Mouse (Mus musculus) liver, embryonic 11.5 days (tissue): ENCODE measurements around the gene Imp3. TPM values are rescaled to one million over a fixed set of nuclear protein-coding genes. Genes with fewer than 3 reads are reported as not detected.
"Not testable (repeated sequence)": the region's sequence is repeated elsewhere in the genome, so short reads cannot be mapped to it uniquely, and the experiment has no call there.

Source experiments
- ATAC-seq: fragments of 200-750 bp; cut with Nextera tagmentation; replicated peaks from 2 replicates; pipeline ENCODE4 v1.8.0; 2017; ENCODE audit warnings: moderate number of reproducible peaks, mild to moderate bottlenecking, moderate TSS enrichment, moderate library complexity; ENCODE audit not compliant: low FRiP score
- DNase-seq: peaks from one replicate; pipeline ENCODE4 v3.0.0-alpha.2; 2017; ENCODE audit warnings: low spot score
- H3K27ac ChIP-seq: fragments of 300-500 bp; sonication (generic); 2 replicates; pipeline ENCODE4 v1.5.1; 2014; ENCODE audit warnings: mild to moderate bottlenecking, low read depth, low read length, control low read depth
- H3K27me3 ChIP-seq: fragments of 300-500 bp; sonication (generic); replicated peaks from 2 replicates; pipeline ENCODE4 v1.6.1; 2014; ENCODE audit warnings: low read length, mixed read lengths; ENCODE audit not compliant: control insufficient read depth, insufficient read depth
- H3K36me3 ChIP-seq: fragments of 300-500 bp; sonication (generic); 2 replicates; pipeline ENCODE4 v1.6.1; 2014; ENCODE audit warnings: mild to moderate bottlenecking, low read length, moderate library complexity, mixed read lengths; ENCODE audit not compliant: control insufficient read depth, insufficient read depth
- H3K4me1 ChIP-seq: fragments of 300-500 bp; sonication (generic); replicated peaks from 2 replicates; pipeline ENCODE4 v1.6.1; 2014; ENCODE audit warnings: low read length, mixed read lengths; ENCODE audit not compliant: control insufficient read depth, insufficient read depth
- H3K4me2 ChIP-seq: fragments of 300-500 bp; sonication (generic); 2 replicates; pipeline ENCODE4 v1.6.1; 2014; ENCODE audit warnings: mild to moderate bottlenecking, control low read depth, moderate library complexity
- H3K4me3 ChIP-seq: fragments of 300-500 bp; sonication (generic); 2 replicates; pipeline ENCODE4 v1.5.1; 2014; ENCODE audit warnings: low read depth, low read length, control low read depth
- H3K9ac ChIP-seq: fragments of 300-500 bp; sonication (generic); 2 replicates; pipeline ENCODE4 v1.6.1; 2014; ENCODE audit warnings: low read depth, low read length, control low read depth
- H3K9me3 ChIP-seq: fragments of 300-500 bp; sonication (generic); 2 replicates; pipeline ENCODE4 v1.6.1; 2016; ENCODE audit warnings: low read length, inconsistent platforms, mixed read lengths; ENCODE audit not compliant: control insufficient read depth
- WGBS: fragments of 180-500 bp; shearing (Covaris S2); extraction: QIAGEN DNeasy Blood & Tissue Kit; methylation state at CpG from one replicate; pipeline ENCODE4 v1.1.7; 2014; 5-methylcytosine and 5-hydroxymethylcytosine counted together
- polyA plus RNA-seq: library from polyadenylated mRNA; unstranded; fragments of >200 nt; fragmentation: Nextera tagmentation; extraction: Ambion mirVana; gene quantifications from 2 replicates; pipeline ENCODE4 v1.2.1, GENCODE M21; 2014

The Imp3 gene
- polyA plus RNA-seq, 1 experiment from 2014 or later: 105 TPM

- H3K4me1 ChIP-seq: no peaks in the 10 kb centered on the region
- no peaks in the 10 kb centered on the region for H3K36me3 ChIP-seq
- DNase-seq (no peak), ATAC-seq (no peak)
- H3K27me3 ChIP-seq: no peaks in the 10 kb centered on the region; the same call in 1 of the 2 replicates
- no peak overlapping the region for H3K4me2 ChIP-seq
- H3K9ac ChIP-seq: no peak overlapping the region
- H3K27ac ChIP-seq: no peak overlapping the region
- no peak overlapping the region for H3K4me3 ChIP-seq
- no peaks in the 10 kb centered on the region for H3K9me3 ChIP-seq
- 88% methylated on average over 12 of the region's 12 CpGs for WGBS
Observed at GRCm38 (mm10) chr9:56896779-56897178, 40.5 kb upstream of the Imp3 start.

GRCm38 (mm10) chr9:56899409-56899808 is 37.9 kb upstream of the Imp3 start:
- Histone ChIP-seq H3K27me3 (no peaks in the 10 kb centered on the region; the same call in 1 of the 2 replicates), H3K27ac (no peak overlapping the region), H3K4me3 (no peak overlapping the region), H3K36me3 (no peaks in the 10 kb centered on the region), H3K4me2 (no peak overlapping the region), H3K4me1 (no peaks in the 10 kb centered on the region), H3K9me3 (no peaks in the 10 kb centered on the region), H3K9ac (no peak overlapping the region)
- no peak for DNase-seq
- WGBS: 82% methylated on average over 11 of the region's 11 CpGs
- no peak for ATAC-seq

- DNase-seq: no peak
- H3K4me1 ChIP-seq: no peaks in the 10 kb centered on the region
- no peak for ATAC-seq
- no peaks in the 10 kb centered on the region; the same call in 1 of the 2 replicates for H3K27me3 ChIP-seq
- no peak overlapping the region for H3K4me2 ChIP-seq
- H3K36me3 ChIP-seq: no peaks in the 10 kb centered on the region
- no peak overlapping the region for H3K9ac ChIP-seq
- no peaks in the 10 kb centered on the region for H3K9me3 ChIP-seq
- H3K4me3 ChIP-seq: no peak overlapping the region
- H3K27ac ChIP-seq: no peak overlapping the region
Observed at GRCm38 (mm10) chr9:56900060-56900459, 37.2 kb upstream of the Imp3 start.

- DNase-seq: no peak
- no peak overlapping the region for H3K27ac ChIP-seq
- 39% methylated on average over 9 of the region's 9 CpGs for WGBS
Observed at GRCm38 (mm10) chr9:56900571-56900970, 36.7 kb upstream of the Imp3 start.

GRCm38 (mm10) chr9:56901187-56901586 is 36.1 kb upstream of the Imp3 start:
- no peaks in the 10 kb centered on the region; the same call in 1 of the 2 replicates for H3K27me3 ChIP-seq
- no peak overlapping the region for H3K4me2 ChIP-seq
- H3K36me3 ChIP-seq: no peaks in the 10 kb centered on the region
- H3K9ac ChIP-seq: no peak overlapping the region
- no peak overlapping the region for H3K27ac ChIP-seq
- WGBS: 77% methylated on average over 8 of the region's 8 CpGs
- H3K9me3 ChIP-seq: no peaks in the 10 kb centered on the region
- DNase-seq (no peak), ATAC-seq (no peak)
- no peaks in the 10 kb centered on the region for H3K4me1 ChIP-seq
- H3K4me3 ChIP-seq: no peak overlapping the region

More at GRCm38 (mm10) chr9:56900571-56900970, 36.7 kb upstream of the Imp3 start:
- Histone ChIP-seq H3K4me2 (no peak overlapping the region), H3K36me3 (no peaks in the 10 kb centered on the region), H3K9ac (no peak overlapping the region), H3K27me3 (no peaks in the 10 kb centered on the region; the same call in 1 of the 2 replicates), H3K4me1 (no peaks in the 10 kb centered on the region), H3K9me3 (no peaks in the 10 kb centered on the region), H3K4me3 (no peak overlapping the region)
- no peak for ATAC-seq

GRCm38 (mm10) chr9:56903662-56904061 is 33.6 kb upstream of the Imp3 start:
- WGBS: 67% methylated on average over 3 of the region's 3 CpGs
- Histone ChIP-seq H3K36me3 (no peaks in the 10 kb centered on the region), H3K27me3 (no peaks in the 10 kb centered on the region), H3K4me3 (no peak overlapping the region), H3K9me3 (no peaks in the 10 kb centered on the region), H3K4me1 (no peaks in the 10 kb centered on the region), H3K27ac (no peak overlapping the region), H3K4me2 (no peak overlapping the region), H3K9ac (no peak overlapping the region)
- DNase-seq (no peak), ATAC-seq (no peak)

GRCm38 (mm10) chr9:56907549-56907948 is 29.7 kb upstream of the Imp3 start:
- DNase-seq (no peak), ATAC-seq (no peak)
- Histone ChIP-seq H3K9me3 (no peaks in the 10 kb centered on the region), H3K4me1 (no peaks in the 10 kb centered on the region; the same call in 1 of the 2 replicates), H3K9ac (no peak overlapping the region), H3K27me3 (no peaks in the 10 kb centered on the region), H3K27ac (no peak overlapping the region), H3K4me3 (no peak overlapping the region), H3K36me3 (no peaks in the 10 kb centered on the region), H3K4me2 (no peak overlapping the region)
- WGBS: 72% methylated on average over 9 of the region's 9 CpGs

- H3K4me3 ChIP-seq, H3K27me3 ChIP-seq, DNase-seq, ATAC-seq, H3K4me2 ChIP-seq, H3K36me3 ChIP-seq, H3K27ac ChIP-seq, H3K4me1 ChIP-seq, H3K9me3 ChIP-seq, H3K9ac ChIP-seq: not testable (repeated sequence)
- 35% methylated on average over 4 of the region's 4 CpGs for WGBS
Observed at GRCm38 (mm10) chr9:56909991-56910390, 27.3 kb upstream of the Imp3 start.

GRCm38 (mm10) chr9:56911017-56911416 is 26.3 kb upstream of the Imp3 start:
- H3K9me3 ChIP-seq: no peaks in the 10 kb centered on the region
- ATAC-seq (no peak), DNase-seq (no peak)
- H3K4me2 ChIP-seq: no peak overlapping the region
- H3K27me3 ChIP-seq: no peaks in the 10 kb centered on the region
- H3K27ac ChIP-seq: no peak overlapping the region
- WGBS: 49% methylated on average over 1 of the region's 1 CpGs
- no peak overlapping the region for H3K9ac ChIP-seq
- no peaks in the 10 kb centered on the region; the same call in 1 of the 2 replicates for H3K4me1 ChIP-seq
- no peaks in the 10 kb centered on the region for H3K36me3 ChIP-seq
- no peak overlapping the region for H3K4me3 ChIP-seq
